Mouse (Mus musculus) thymus, adult 2 months (tissue): ENCODE data around the gene Fgd3.

Experiments used
- CTCF ChIP-seq: fragments of 200-500 bp; IDR thresholded peaks from 2 replicates; pipeline ENCODE4 v1.5.1; 2012; ENCODE audit warnings: mild to moderate bottlenecking, control low read depth, low read length, moderate library complexity, borderline replicate concordance; ENCODE audit not compliant: control insufficient read depth, poor library complexity, insufficient read depth; ENCODE audit errors: extremely low read depth
- POLR2A ChIP-seq: fragments of 200-500 bp; IDR thresholded peaks from 2 replicates; pipeline ENCODE4 v1.6.1; 2012; ENCODE audit warnings: mild to moderate bottlenecking, low read length, control low read depth, moderate library complexity; ENCODE audit not compliant: control insufficient read depth, poor library complexity, insufficient read depth; ENCODE audit errors: extremely low read depth

GRCm38 (mm10) chr13:49355461-49356061, 35.5 kb upstream of the Fgd3 start:
- TF ChIP-seq POLR2A (no peak), CTCF (no peak)
